Mouse (Mus musculus): Measurements from ENCODE around the gene Rabggta. TPM values are rescaled to one million over a fixed set of nuclear protein-coding genes. Genes with fewer than 3 reads are reported as not detected.

Rabggta gene
- total and polyA plus RNA-seq, 2 experiments from 2014 or later, result 61.9 to 94.5 TPM

- no peak for DNase-seq (ENCODE audit: low spot score)
- Histone ChIP-seq H3K9ac (replicated peaks; ENCODE audit: low read length, poor library complexity, severe bottlenecking) (no peak within 1 kb of the TSS), H3K4me2 (ENCODE audit: low read depth, low read length, poor library complexity, severe bottlenecking) (no peak within 1 kb of the TSS), H3K4me1 (ENCODE audit: insufficient read depth, low read length) (no peaks in the 10 kb centered on the region), H3K9me3 (ENCODE audit: low read length) (no peaks in the 10 kb centered on the region), H3K27ac (ENCODE audit: low read depth, low read length) (no peak within 1 kb of the TSS), H3K4me3 (ENCODE audit: low read depth, low read length) (no peak within 1 kb of the TSS), H3K36me3 (ENCODE audit: insufficient read depth, low read length) (peaks cover 23% of the 10 kb centered on the region), H3K27me3 (ENCODE audit: insufficient read depth, low read length) (0 out of 2 replicates have a peak, but pooled peaks cover 5% of the 10 kb centered on the region)
- no peak for ATAC-seq (ENCODE audit: low FRiP score)
- TF ChIP-seq CTCF (IDR thresholded peaks at IDR 0.05), result no peak
- WGBS, result 43% methylated on average over 4 of the region's 4 CpGs
These were observed 8.3 kb downstream of the Rabggta start, which contains the start of gene Tgm1 for GRCm38 (mm10) chr14:55713729-55714122. Gene Tgm1, minus strand, starts transcription at chr14:55713926.

DNA sequence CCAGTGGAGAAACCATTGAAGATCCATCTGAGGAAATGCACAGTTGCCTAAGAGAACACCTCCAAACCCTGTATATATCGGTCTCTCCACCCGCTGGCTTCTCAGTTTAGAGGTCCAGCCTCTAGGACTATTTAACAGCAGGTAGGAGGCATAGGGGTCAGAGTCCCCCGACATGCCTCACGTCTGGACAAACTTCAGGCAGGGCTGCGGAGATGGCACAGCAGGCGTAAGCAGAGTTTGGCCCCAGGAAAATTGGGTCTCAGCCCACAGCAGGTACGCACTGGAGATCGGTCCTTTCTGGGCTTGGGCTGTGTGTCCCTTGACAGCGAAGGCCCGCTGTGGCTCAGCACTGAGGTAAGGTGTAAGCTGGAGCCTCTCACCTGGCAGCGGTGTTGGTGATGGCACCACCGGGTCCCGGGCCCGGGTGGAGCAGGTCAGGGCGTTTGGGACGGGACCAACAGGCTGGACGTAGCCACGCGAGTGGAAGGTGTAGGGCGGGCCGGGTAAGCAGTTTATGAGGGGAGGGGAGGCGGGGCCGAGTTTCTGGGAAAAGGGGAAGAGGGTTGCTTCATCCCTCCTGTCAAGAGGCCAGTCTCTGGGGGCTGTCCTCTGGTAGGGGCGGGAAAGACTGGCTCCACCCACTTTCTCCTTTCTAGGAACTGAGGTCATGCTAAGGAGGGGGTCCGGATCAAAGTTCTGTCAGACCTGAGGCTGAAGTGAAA is 8.9 kb downstream of the Rabggta start:
- Histone ChIP-seq H3K9me3 (ENCODE audit: low read length) (no peaks in the 10 kb centered on the region), H3K9ac (replicated peaks; ENCODE audit: low read length, poor library complexity, severe bottlenecking) (no peak overlapping the region), H3K27me3 (ENCODE audit: insufficient read depth, low read length) (0 out of 2 replicates have a peak, but pooled peaks cover 5% of the 10 kb centered on the region), H3K4me2 (ENCODE audit: low read depth, low read length, poor library complexity, severe bottlenecking) (no peak overlapping the region), H3K27ac (ENCODE audit: low read depth, low read length) (no peak overlapping the region), H3K4me1 (ENCODE audit: insufficient read depth, low read length) (no peaks in the 10 kb centered on the region), H3K36me3 (ENCODE audit: insufficient read depth, low read length) (peaks cover 19% of the 10 kb centered on the region), H3K4me3 (ENCODE audit: low read depth, low read length) (no peak overlapping the region)
- TF ChIP-seq CTCF (IDR thresholded peaks at IDR 0.05), result no peak
- DNase-seq (ENCODE audit: low spot score) (no peak), ATAC-seq (ENCODE audit: low FRiP score) (no peak)
- 17% methylated on average over 24 of the region's 25 CpGs for whole genome bisulfite sequencing

- H3K9me3 ChIP-seq (ENCODE audit: low read length), result no peaks in the 10 kb centered on the region
- H3K9ac ChIP-seq (replicated peaks; ENCODE audit: low read length, poor library complexity, severe bottlenecking), result no peak overlapping the region
- no peak for ATAC-seq (ENCODE audit: low FRiP score)
- no peak overlapping the region for H3K27ac ChIP-seq (ENCODE audit: low read depth, low read length)
- no peak for DNase-seq (ENCODE audit: low spot score)
- WGBS, result 77% methylated on average over 7 of the region's 7 CpGs
- no peaks in the 10 kb centered on the region for H3K4me1 ChIP-seq (ENCODE audit: insufficient read depth, low read length)
- H3K36me3 ChIP-seq (ENCODE audit: insufficient read depth, low read length), result peaks cover 9% of the 10 kb centered on the region
- no peak overlapping the region for H3K4me2 ChIP-seq (ENCODE audit: low read depth, low read length, poor library complexity, severe bottlenecking)
- no peak overlapping the region for H3K4me3 ChIP-seq (ENCODE audit: low read depth, low read length)
- no peak for TF ChIP-seq CTCF (IDR thresholded peaks at IDR 0.05)
- H3K27me3 ChIP-seq (ENCODE audit: insufficient read depth, low read length), result 0 out of 2 replicates have a peak, but pooled peaks cover 5% of the 10 kb centered on the region
These were observed 10.3 kb downstream of the Rabggta start for GRCm38 (mm10) chr14:55711786-55712185.

DNA sequence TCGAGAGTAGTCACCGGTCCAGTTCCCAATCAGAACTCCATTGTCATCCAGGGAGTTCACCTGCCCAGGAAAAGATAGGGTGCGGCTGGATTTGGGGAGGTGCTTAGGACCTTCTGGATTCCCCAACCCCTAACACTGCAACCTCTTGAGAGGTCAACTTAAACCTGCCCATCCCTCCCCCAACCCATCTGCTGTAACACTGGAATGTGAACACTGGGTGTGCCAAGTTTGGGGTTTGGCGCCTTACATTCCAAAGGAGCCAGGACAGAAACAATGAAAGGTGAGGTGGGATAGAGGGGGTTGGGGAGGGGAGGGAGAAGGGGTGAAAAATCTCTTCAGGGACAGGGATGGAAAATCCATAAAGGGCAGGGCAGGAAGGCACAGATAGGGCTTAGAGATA is 12.6 kb downstream of the Rabggta start:
- 86% methylated on average over 4 of the region's 4 CpGs for WGBS
- Histone ChIP-seq H3K4me2 (ENCODE audit: low read depth, low read length, poor library complexity, severe bottlenecking) (no peak overlapping the region), H3K9me3 (ENCODE audit: low read length) (no peaks in the 10 kb centered on the region), H3K27ac (ENCODE audit: low read depth, low read length) (no peak overlapping the region), H3K36me3 (ENCODE audit: insufficient read depth, low read length) (no peaks in the 10 kb centered on the region), H3K27me3 (ENCODE audit: insufficient read depth, low read length) (0 out of 2 replicates have a peak, but pooled peaks cover 5% of the 10 kb centered on the region), H3K4me3 (ENCODE audit: low read depth, low read length) (no peak overlapping the region), H3K9ac (replicated peaks; ENCODE audit: low read length, poor library complexity, severe bottlenecking) (no peak overlapping the region), H3K4me1 (ENCODE audit: insufficient read depth, low read length) (no peaks in the 10 kb centered on the region)
- ATAC-seq (ENCODE audit: low FRiP score) (no peak), DNase-seq (ENCODE audit: low spot score) (no peak)
- TF ChIP-seq CTCF (IDR thresholded peaks at IDR 0.05), result no peak

DNA sequence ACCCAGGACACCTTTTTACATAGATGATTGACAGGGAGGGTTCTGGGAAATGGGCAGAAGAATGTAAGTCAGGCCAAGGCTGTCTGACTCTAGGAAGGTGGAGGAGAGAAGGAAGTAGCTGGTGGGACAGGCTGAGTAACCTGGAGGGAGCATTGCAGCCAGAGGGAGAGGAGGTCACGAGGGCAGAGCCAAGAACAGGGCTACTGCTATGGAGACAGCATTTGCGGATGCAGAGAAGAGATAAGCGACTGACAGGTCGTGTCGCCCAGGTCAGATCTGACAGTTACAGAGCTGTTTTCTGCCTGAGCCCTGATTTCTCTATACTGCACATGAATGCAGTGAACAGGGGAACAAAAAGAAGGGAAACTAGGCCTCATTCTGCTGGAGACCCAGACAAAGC is 14.7 kb downstream of the Rabggta start:
- no peak overlapping the region for H3K27ac ChIP-seq (ENCODE audit: low read depth, low read length)
- DNase-seq (ENCODE audit: low spot score) (no peak), ATAC-seq (ENCODE audit: low FRiP score) (no peak)
- H3K9ac ChIP-seq (replicated peaks; ENCODE audit: low read length, poor library complexity, severe bottlenecking), result no peak overlapping the region
- no peaks in the 10 kb centered on the region for H3K9me3 ChIP-seq (ENCODE audit: low read length)
- no peaks in the 10 kb centered on the region for H3K36me3 ChIP-seq (ENCODE audit: insufficient read depth, low read length)
- H3K27me3 ChIP-seq (ENCODE audit: insufficient read depth, low read length), result no peaks in the 10 kb centered on the region
- H3K4me3 ChIP-seq (ENCODE audit: low read depth, low read length), result no peak overlapping the region
- H3K4me1 ChIP-seq (ENCODE audit: insufficient read depth, low read length), result no peaks in the 10 kb centered on the region
- no peak for TF ChIP-seq CTCF (IDR thresholded peaks at IDR 0.05)
- WGBS, result 79% methylated on average over 5 of the region's 5 CpGs
- no peak overlapping the region for H3K4me2 ChIP-seq (ENCODE audit: low read depth, low read length, poor library complexity, severe bottlenecking)

DNA sequence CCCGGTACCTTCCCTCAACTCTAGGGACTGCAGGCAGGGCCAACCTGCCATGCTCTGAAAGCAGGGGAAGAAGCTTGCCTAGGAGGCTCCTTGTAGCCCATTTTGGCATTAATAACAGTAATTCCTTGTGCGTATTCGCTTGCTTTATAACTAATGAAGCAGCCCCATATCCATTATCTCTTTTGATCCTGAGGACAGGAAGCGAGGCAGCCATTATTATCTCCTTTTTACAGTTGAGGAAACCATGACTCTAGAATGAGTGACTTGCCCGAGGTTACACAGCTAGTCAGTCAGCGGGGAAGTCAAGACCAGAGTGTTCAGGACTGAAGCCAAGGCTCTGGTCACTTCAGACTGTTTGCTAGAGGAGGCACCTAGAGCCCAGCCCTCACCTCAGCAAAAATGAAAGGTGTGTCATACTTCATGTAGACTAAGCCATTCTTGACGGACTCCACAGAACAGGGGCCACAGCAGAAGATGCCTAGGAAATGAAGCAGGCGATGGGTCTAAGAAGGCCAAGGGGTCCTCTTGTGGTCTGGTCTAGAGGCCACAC is 15.9 kb downstream of the Rabggta start:
- no peak for TF ChIP-seq CTCF (IDR thresholded peaks at IDR 0.05)
- no peak overlapping the region for H3K27ac ChIP-seq (ENCODE audit: low read depth, low read length)
- H3K36me3 ChIP-seq (ENCODE audit: insufficient read depth, low read length), result no peaks in the 10 kb centered on the region
- WGBS, result 93% methylated on average over 8 of the region's 8 CpGs
- no peak overlapping the region for H3K9ac ChIP-seq (replicated peaks; ENCODE audit: low read length, poor library complexity, severe bottlenecking)
- H3K9me3 ChIP-seq (ENCODE audit: low read length), result no peaks in the 10 kb centered on the region
- H3K27me3 ChIP-seq (ENCODE audit: insufficient read depth, low read length), result no peaks in the 10 kb centered on the region
- no peak overlapping the region for H3K4me3 ChIP-seq (ENCODE audit: low read depth, low read length)
- no peak overlapping the region for H3K4me2 ChIP-seq (ENCODE audit: low read depth, low read length, poor library complexity, severe bottlenecking)
- DNase-seq (ENCODE audit: low spot score), result no peak
- no peak for ATAC-seq (ENCODE audit: low FRiP score)
- H3K4me1 ChIP-seq (ENCODE audit: insufficient read depth, low read length), result no peaks in the 10 kb centered on the region

Measured in midbrain, postnatal 0 days (tissue).